23 mouse cellular contexts compared by ENCODE assay signal in genomic region chr16:62500870-62501269, GRCm38 (mm10).
"Had no signal": no experiment of that assay in that cellular context is flagged by ENCODE, and none has a peak within 500 bp of the region (broad histone marks: within the 10 kb centered on the region; RNA-seq: fewer than 3 reads in every experiment).

No protein-coding gene starts in this region.

- DNase-seq: gastrocnemius, postnatal 14 days; gastrocnemius, postnatal 36 days; heart, adult 11 months; heart, adult 2 months; heart, postnatal 14 days; heart, postnatal 36 days; kidney, adult 11 months; kidney, adult 2 months; kidney, adult 9 months; kidney, postnatal 14 days; kidney, postnatal 36 days; left cerebral cortex, postnatal 4 days had no signal

- H3K36me3 ChIP-seq: heart, embryonic 13.5 days; heart, embryonic 15.5 days; kidney, embryonic 15.5 days; limb, embryonic 13.5 days; limb, embryonic 15.5 days; liver, embryonic 12.5 days had no signal

- H3K4me1 ChIP-seq: heart, embryonic 13.5 days; heart, embryonic 15.5 days; kidney, embryonic 15.5 days; limb, embryonic 13.5 days; limb, embryonic 15.5 days; liver, embryonic 12.5 days had no signal

- H3K27ac ChIP-seq: heart, adult 2 months; heart, embryonic 13.5 days; heart, embryonic 15.5 days; kidney, embryonic 15.5 days; kidney, postnatal 0 days; limb, embryonic 13.5 days; limb, embryonic 15.5 days; liver, embryonic 12.5 days had no signal

- H3K9ac ChIP-seq: forebrain, postnatal 0 days; heart, embryonic 13.5 days; heart, embryonic 15.5 days; hindbrain, embryonic 14.5 days; kidney, embryonic 15.5 days; limb, embryonic 13.5 days; limb, embryonic 15.5 days; liver, embryonic 12.5 days had no signal

- H3K4me2 ChIP-seq: heart, embryonic 11.5 days; heart, embryonic 13.5 days; heart, embryonic 15.5 days; hindbrain, embryonic 14.5 days; kidney, embryonic 15.5 days; limb, embryonic 13.5 days; limb, embryonic 15.5 days; liver, embryonic 12.5 days had no signal

- H3K9me3 ChIP-seq: heart, embryonic 13.5 days; heart, embryonic 15.5 days; kidney, embryonic 15.5 days; limb, embryonic 13.5 days; limb, embryonic 15.5 days; liver, embryonic 12.5 days had no signal

- H3K27me3 ChIP-seq: heart, embryonic 13.5 days; heart, embryonic 15.5 days; kidney, embryonic 15.5 days; limb, embryonic 13.5 days; limb, embryonic 15.5 days; liver, embryonic 12.5 days had no signal

- H3K4me3 ChIP-seq: heart, adult 2 months; heart, embryonic 13.5 days; heart, embryonic 15.5 days; kidney, embryonic 15.5 days; limb, embryonic 13.5 days; limb, embryonic 15.5 days; liver, embryonic 12.5 days had no signal

- ATAC-seq: intestine, embryonic 16.5 days; liver, embryonic 12.5 days had no signal
